Mouse (Mus musculus) gastrocnemius, postnatal 36 days (tissue): ENCODE measurements at regions not wholly inside any gene's neighbourhood (a gene's known extent, or its start where the extent isn't known, plus 50 kb on each side); places are given as distances from the start of the nearest gene placed in this dataset.

Source experiments
- DNase-seq, 2 experiments: peaks; one replicate each; pipeline ENCODE4 v3.0.0; 2022
- intact Hi-C: fragments of 180-260 bp; cut with DNase I; formaldehyde crosslinking; loops from one replicate; pipeline ENCODE4 v1.15.1; 2025

DNA sequence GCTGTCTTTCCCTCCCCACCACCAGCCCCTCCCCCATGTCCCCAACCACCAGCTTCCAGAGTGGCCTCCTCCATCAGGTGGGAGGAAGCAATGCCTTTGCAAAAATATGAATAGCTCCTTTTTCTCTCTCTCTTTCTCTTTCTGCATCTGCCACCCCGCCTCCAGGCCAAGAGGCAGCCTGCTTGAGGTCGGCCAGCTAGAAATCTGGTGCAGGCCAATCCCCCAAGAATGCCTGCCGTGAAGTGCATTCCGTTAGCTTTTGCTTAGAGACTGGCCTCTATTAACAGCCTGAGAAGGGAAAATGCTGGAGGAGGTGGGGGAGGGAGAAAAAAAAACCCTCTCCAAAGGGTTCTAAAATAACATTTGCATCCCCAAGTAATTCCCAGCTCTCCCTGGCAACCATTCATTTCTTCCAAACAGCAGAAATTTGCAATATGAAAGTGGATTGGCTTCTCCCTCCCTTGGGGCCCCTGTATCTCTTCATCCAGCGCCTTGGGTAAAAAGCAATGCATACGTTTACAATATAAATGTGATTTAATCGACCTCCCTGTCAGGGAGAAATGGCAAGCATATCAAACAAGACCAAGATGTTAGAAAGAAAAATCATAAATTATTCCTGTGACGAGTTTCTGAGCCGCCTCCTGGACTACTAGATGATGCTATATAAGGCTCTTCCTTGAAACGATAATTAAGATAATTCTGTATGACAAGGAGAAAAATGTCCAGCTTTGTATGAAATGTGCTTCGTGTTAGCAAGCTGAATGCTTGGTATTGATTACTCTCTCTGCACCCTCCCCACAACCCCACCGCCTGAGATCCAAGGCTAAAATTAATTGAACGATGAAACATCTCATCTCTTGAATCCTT, 339.8 kb downstream of the Rps24 start:
- DNase-seq = no peak
- intact Hi-C loops = loop anchor here (5.0 kb wide), 1 partner anchor 51 kb away; no protein-coding TSS in a partner anchor

DNA sequence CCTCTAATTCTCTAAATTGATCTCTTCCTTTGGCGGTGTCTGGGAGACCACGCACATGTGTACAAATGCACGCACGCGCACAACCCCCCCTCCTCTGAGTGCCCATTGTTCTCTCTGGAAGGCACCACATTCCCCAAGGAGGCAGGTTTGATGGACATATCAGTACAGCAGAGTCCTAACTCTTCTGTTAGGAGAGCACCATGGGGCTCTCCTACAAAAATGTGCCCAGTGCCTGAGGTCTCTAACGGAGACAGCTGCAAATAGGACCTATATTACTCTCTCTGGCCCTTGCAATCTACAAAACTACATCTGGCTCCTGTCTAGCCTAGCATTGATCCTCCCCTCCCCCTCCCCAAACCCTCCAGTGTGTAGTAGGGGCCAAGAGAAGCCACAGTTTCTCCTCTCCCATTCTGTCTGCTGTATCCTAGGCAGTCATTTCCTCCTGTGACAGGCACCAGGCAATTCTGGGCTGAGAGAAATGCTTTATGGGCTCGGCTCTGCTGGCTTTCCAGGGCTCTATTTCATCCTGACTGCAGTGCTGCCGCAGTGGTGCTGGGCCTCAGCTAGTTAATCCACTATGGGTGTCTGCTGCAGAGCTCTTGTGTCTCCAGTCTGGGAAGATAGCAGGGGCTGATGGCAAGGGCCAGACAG, 340.6 kb downstream of the Rps24 start:
- DNase-seq = no peak
- intact Hi-C loops = loop anchor here (5.0 kb wide), 1 partner anchor 50 kb away; no protein-coding TSS in a partner anchor

DNA sequence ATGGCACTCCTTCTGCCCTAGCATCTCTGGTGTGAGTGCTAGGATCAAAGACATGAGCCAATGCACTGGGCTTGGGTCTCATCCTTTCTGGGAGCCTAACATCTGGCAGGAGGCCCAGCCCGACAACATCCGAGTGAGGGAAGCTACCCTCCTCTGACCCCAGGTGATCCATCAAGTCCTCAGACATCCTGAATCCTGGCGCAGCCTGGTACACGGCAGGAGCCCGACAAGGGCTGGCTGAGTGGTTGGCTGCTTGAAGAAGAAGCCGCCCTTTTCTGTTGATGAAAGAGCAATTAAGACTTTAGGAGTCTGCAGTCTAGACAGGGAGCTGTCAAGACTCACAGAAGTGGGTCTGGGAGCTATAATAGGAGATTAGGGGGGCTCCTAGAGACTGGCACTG, 342.1 kb downstream of the Rps24 start:
- DNase-seq = no peak
- intact Hi-C loops = loop anchor here (5.0 kb wide), 1 partner anchor 48 kb away; no protein-coding TSS in a partner anchor

DNA sequence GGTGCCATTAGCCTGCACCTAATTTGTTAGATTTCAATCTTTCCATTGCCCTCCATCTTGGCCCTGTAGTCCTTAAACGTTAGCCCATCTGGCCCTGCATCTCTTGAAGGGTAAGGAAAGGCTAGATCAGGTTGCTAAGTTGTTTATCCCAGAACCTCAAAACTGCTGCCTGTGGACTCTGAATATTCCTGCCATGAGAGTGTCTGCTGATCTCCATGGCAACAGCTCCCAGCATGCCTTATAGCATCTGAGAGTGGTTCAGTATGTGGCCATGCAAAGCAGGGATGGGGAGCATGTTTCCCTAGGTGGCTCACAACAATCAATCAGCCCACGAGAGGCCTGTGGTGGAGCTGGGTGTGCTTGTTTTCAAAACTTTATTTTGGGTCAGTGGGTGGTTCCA, 346.3 kb downstream of the Rps24 start:
- DNase-seq = no peak
- intact Hi-C loops = no loop called here

DNA sequence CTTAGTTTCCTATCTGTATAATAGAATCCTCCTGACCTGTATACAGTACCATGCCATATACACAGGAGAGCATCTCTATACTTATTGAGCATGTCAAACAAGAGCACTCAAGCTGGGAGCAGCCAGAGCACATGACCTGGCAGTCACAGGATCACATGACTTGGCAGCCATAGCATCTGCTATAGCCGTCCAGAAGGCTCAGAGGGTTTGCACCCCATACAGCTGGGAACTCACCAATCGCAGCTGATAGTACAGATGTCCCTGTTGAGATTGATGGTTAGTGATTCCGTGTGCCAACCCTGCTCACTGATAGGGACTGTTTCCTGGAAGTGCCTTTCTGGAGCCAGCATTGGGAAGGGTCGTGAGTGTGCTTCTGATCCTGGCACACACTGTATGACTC, 351.3 kb downstream of the Rps24 start:
- intact Hi-C loops = no loop called here

DNA sequence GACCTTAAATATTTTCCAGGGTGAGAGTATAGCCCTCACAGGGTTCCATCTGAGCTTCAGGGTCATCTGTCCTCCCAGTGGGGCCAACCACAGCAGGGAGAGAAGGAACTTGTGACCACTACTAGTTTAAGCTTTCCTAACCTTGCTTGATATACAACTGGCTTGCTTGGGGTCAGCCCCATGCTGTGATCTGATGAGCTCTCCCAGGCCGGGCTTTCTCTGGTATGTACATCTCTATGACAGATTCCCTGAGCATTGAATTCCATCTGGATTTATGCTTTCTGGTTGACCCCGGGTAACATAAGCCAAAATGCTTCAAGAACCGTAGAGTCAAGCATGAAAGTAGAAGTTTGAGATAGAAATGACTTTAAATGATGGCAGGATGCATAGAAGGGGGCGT, 352.1 kb downstream of the Rps24 start:
- intact Hi-C loops = no loop called here
- DNase-seq = no peak

More for the DNA sequence above, 351.3 kb downstream of the Rps24 start:
- DNase-seq = no peak

DNA sequence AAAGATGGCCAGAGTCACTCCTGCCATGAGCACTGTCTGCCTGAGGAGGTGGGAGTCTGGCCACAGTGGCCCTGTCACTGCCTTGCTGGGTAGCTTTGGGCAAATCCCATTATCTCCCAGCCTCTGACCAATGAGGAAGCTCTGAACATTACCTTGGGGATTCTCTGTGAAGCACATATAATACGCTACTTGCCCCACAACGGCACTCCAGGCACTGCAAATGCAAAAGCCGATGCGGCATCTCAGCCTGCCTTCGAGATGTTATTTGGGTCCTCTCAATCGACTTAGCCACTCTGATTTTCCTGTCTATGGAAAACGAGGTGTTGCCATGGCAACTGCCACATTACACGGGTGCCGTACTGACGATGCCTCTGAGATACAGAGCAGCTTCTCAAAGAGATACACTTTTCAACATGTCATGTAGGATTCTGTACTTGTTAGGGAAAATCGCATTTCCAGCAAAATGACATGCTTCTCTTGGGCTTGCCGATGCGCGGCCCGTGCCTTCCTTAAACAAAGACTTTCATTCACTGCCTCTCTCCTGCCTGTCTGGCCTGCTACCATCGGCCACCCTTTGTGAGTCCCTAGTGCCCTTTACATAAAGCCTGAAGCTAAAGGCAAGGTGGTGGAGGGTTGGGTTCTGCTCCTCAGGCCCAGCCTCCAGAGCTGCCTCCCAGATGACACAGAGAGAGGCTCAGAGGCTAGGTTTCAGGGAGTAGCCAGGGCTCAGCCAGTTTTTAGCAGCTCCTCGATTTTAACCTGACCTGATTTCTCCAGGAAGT, 355.0 kb downstream of the Rps24 start:
- DNase-seq = no peak
- intact Hi-C loops = no loop called here

DNA sequence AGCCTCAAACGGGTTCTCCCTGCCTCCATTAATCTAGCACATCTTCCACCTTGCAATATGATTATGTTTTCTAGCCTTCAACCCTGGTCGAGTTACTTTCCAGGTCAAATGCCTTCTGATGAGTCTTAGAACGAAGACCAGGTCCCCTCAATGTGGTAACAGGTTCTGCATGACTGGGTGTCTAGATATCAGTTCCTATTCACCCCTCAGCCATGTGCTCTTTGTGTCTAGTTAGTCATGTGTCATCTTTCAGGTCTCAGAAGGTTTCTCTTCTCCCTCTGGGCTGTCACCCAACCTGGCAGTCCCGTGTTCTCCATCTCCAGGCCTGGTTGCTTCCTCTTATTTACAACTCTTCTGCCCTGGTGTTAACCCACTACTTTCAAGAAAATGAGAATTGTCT, 356.7 kb downstream of the Rps24 start:
- intact Hi-C loops = no loop called here
- no peak for DNase-seq

DNA sequence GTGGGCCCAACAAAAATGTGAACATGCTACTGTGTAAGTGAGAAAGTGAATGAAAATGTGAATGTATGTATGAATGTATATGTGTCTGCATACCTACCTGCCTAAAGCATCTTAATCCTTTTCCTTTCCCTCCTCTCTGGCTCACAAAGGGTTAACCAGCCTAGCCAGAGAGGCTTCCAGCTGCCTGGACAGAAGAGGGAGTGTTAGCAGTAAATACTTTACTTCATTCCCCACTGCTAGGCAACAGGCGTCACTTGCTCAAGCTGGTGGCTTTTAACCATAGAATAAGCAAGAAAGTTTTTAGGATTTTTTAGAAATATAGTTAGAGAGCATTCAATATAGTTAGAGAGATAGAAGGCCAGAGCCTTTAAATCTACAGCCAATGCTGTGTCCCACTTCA, 363.6 kb downstream of the Rps24 start:
- DNase-seq = no peak
- intact Hi-C loops = no loop called here

DNA sequence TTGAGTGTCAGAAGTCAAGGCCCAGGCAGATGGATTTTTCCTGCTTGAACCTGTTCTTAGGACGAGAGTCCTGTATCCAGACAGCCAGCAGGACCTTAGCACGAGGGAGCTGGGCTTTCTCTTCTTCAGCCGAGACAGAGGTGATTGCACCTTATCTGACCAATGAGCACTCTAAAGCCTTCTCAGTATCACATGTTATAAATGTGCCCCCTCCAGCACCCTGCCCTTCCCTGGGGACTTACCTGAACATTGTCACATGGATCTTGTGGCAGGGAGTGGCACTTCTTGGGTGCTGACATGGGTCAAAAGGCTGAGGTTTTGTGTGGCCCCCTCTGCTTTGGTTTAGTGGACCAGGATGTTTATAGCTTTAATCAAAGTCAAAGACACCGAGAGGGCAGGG, 367.5 kb downstream of the Rps24 start:
- no peak for DNase-seq
- intact Hi-C loops = no loop called here

DNA sequence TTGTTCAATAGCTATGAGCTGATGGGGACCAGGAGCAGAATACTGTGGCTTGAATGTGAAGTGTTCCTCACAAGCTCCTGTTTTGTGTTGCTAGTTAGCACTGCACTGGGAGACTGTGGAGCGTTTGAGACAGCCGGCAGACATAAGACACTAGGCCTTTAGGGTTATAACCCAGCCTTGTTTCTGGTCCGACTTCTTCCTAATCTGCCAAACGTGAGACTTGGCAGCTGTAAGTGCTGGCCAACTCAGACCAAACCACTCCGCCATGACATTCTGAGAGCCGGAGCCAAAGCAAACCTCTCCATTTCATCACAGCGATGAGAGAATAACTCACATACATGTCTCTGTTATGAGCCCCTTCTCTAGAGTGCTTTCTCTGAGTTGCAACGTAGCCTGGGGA, 375.2 kb downstream of the Rps24 start:
- intact Hi-C loops = no loop called here
- DNase-seq = no peak

DNA sequence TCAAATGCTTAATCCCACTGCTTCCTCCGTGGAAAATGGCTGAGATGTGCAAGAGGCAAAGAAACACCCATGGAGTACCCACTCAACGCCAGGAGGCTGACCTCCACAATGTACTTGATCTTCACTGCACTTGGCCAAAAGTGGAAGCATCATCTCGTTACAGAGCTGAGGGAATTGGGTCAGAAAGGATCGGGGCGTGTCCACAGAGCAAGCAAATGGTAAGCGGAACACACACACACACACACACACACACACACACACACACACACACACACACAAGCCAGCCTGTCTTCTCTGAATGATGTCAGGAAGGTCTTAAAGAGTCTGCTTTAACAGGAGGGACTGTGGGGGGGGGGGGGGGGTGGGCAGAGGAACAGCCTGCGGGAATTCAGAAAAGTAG, 375.7 kb downstream of the Rps24 start:
- intact Hi-C loops = no loop called here
- DNase-seq = no peak

DNA sequence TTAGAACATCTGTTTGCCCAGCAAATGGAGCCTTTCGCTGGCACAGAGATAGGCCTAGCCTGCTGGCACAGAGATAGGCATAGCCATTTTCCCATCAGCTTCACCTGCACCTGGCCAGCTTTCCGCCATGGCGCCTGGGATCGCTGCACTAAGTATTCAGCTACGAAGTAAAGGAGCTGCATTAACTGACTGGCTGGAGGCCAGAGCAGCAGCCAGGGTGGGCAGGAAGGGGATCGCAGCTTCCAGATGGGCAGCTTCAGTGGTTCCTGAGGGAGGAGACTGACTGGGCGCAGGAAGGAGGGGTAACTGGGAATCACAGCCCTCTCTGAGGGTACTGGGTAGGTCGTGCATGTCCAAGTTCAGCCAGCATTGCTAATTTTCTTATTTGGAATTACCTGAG, 376.2 kb downstream of the Rps24 start:
- intact Hi-C loops = no loop called here
- DNase-seq = no peak

DNA sequence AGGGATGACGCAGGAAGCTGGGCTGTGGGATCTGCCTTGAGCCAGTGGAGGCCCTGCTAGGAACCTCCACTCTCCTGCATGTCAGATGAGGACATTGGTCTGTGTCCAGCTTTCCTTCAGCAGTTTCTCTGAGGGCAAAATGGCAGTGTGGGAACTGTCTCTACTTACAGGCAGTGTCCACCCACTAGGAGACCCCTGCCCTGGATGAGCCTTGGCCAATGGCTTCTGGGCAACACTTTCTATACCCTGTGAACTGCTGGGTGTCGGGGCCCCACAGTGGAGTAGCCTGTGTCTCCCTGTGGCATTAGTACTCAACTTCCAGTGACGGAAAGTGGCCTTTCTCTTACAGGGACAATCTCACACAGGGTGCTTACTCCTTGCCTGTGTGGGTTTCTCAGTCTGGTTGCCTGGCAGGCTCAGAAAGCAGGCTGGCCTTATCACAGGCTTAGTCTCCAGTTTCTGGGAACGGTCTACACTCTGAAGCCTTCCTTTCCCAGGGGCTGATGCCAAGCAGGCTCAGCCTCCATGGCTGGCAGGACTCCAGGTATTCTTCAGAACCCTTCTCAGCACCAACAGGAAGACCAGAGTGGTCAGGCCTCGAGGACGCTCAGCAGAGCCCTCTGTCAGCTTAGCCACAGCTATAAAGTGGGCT, 378.8 kb downstream of the Rps24 start:
- no peak for DNase-seq
- intact Hi-C loops = no loop called here

DNA sequence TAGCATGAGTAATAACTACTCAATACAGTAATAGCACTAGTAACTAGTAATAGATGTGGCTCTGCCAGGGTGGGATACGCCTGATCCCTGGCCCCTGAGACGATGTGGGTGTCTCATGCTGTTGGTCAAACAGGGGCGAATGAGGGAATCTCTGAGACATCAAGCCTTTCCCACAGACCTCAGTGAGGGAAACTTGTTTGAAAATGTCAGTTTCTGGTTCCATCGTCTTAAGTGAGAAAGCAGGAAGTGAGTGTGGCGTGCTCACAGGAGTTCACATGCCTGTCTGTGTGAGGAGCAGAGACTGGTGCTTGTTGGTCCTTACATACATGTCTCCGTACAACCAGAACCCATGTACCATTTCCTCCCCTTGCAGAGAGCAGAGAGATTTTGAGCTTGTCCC, 380.9 kb downstream of the Rps24 start:
- no peak for DNase-seq
- intact Hi-C loops = no loop called here

DNA sequence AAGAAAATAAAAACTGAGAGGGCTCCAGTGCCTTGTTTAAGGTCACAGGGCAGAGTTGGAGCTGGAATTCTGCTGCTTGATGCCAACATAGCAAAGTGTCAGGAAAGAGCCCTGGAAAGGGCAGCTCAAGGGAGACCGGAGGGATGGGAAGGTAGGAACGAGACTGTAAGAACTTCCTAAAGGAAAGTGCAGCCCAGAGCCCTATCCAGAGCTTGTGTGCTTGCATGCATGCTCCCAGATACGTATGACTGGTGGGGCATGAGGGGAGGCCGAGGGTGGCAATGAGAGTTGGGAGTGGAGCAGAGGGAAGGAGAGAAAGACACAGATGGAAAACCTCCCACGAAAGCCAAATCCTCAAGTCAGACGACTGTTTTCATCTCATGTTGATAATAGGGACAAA, 381.8 kb downstream of the Rps24 start:
- intact Hi-C loops = no loop called here

DNA sequence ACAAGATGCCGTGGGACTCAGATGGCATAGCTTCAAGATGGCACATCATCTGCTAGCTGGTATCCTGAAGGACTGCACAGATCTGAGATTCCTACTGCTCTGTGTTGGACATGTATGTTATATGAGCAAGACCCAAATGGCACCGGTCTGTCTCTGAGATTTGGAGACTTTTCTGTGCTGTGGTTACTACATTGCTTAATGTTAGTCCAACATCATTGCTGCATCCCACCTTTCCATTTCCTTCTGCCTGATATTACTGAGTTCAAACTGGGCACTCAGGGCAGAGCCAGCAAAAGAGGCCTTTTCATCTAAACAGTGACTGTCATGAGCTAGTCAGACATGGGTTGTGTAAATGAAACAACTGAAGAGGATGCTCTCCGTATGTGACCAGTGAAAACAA, 383.3 kb downstream of the Rps24 start:
- DNase-seq = no peak
- intact Hi-C loops = no loop called here

More for the DNA sequence above, 381.8 kb downstream of the Rps24 start:
- no peak for DNase-seq

DNA sequence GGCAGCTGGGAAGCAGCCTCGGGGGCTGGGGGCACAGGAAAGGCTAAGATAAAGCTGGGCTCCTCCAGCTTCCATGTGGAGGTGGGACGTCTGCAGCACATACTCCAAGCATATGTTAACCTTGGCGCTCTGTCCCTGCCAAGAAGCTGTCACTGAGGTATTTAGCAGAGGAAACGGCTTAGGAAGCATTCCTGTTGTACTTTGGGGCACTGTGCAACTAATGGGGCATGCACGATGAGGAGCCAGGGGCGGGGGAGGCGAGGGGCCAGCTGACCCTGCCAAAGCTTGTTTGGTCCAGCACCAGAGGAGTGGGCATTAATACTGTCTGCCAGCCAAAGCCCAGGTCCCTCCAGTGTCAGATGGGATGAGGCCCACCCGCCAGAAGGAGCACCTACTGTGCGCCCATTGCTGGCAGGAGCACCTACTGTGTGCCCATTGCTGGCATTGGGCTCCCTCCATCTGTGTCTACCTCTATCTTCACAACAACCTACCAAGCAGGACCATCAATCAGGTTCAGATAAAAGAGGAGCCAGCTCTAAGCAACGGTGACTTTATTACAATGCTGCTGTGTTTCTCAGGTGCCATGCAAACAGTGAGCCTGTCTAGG, 384.6 kb downstream of the Rps24 start:
- no peak for DNase-seq
- intact Hi-C loops = no loop called here

DNA sequence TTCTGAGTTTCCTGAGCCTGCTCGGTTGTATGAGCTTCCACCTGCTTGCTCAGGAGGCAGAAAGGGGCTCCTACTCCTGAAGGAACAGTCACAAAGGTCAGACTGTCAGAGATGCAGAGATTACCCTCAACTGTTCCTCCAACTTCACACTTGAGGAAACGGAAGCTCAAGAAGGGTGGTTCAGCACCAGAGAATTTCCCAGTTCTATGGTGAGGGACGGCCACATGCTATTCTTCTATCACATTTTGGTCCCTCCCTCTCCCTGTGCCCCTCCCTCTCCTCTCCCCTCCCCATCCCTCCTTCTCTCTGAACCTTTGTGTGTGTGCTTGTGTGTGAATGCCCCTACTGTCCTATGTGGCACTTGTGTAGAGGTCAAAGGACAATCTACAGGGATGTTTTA, 386.0 kb downstream of the Rps24 start:
- no peak for DNase-seq
- intact Hi-C loops = no loop called here

DNA sequence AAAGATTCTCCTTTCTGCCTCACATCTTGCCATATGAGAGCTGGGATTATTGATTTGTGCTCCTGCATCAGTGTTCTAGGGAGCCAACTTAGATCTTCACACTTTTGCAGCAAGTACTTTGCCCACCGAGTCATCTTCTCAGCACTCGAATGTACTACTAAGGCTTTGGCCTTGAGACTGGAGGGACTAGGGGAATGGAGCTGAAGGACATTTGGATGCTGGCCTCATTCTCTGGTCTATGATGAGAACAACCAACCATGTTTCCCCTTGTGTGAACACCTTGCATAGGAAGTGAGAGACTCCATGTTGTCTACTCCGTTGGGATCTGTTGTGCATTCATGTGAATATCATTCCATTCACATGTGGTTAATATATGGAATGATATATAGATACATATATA, 386.5 kb downstream of the Rps24 start:
- DNase-seq = no peak
- intact Hi-C loops = no loop called here
